Mouse (Mus musculus) induced T-regulatory cell, adult 2 months (primary cell): ENCODE data around the gene Ptprr.
A peak's percentile ranks its signal among the peaks of the same experiment; 100 is the strongest.

Experiments
- DNase-seq: peaks from one replicate; pipeline ENCODE4 v3.0.0-alpha.2; 2012; ENCODE audit warnings: low read depth

Gene Ptprr

DNA sequence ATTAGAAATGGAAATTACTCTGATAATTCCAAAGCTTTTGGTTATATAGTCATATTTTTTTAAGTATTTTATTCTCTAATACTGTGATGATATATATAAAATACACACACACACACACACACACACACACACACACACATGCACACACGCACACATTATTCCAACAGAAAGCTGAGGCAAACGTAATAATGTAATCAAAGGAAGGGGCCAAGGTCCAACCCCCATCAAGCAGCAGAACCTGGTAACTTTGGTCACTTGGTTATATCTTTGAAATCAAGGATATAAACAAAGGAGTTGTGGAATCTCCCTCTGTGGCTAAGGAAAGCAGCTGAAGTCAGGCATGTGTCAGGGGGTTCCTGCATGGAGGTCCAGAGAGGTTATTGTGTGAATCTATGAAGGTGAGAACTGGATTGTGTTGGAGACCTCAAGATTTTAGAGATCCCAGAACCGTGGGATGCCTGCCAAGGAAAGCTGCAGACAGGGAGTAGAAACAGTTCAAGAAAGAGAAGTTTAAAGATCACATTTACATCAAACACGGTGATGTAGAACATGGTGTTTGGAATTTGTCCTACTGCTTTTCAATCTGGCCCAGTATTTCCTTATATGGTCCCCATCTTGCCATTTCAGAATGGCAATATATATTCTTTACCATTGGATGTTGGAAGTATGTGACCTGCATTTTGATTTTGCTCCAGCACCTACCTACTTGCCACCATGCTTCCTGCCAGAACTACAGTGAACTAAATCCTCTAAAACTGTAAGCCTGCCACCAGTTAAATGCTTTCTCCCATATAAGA, 98.1 kb downstream of the Ptprr start:
- DNase-seq, result no peak

DNA sequence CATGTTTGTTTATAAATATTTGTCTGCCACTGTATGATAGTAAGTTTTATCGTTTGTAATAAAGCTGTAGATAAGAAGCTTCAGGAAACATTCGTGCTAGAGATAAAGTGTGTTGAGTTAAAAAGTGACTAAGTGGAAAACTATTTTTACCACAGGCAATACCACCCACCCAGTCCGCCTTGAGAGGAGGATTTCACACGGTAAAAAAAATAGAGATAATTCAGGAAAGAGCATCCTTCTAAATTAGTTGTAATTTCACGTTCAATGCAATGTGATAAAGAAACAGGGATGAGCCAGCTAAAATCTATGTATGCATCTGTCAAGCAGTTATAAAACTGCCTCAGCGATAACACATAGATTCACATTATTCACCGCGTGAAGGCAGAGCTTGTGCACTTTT, 99.0 kb downstream of the Ptprr start:
- no peak for DNase-seq

DNA sequence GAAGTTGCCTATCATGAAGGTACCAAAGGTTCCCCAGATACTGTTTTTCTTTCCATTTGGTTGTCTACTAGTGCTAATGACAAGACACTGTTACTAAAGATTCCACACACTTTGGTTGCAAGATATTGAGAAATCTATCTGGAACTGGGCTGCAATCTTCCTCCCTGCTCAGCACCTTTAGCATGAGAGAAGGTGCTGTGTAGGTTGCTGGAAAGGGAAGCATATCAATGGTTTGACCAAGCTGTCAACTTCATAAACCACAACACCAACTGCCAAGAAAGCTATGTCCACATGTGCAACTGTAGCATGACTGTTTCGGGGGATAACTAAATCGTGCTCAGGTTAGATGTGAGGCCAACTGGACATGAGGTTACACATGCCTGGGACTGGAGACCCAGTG, 103.5 kb downstream of the Ptprr start:
- no peak for DNase-seq

DNA sequence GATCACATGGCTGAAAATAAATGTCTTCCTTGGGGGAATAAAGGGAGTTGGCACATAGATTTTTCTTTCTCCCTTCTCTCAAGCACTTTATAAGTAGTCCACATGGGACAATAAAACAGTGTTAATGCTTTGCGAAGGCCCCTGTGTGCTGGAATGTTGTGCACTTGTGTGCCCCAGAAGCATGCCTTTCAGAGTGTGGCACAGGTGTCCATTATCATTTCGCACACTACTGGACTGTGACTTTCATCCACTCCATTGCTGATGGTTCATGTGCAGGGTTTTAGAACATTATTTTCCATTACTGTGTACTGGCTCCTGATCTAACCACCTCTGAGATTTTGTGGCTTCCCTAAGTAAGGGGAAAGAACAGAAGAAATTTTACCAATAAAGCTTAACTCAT, 105.8 kb downstream of the Ptprr start:
- DNase-seq, result no peak

DNA sequence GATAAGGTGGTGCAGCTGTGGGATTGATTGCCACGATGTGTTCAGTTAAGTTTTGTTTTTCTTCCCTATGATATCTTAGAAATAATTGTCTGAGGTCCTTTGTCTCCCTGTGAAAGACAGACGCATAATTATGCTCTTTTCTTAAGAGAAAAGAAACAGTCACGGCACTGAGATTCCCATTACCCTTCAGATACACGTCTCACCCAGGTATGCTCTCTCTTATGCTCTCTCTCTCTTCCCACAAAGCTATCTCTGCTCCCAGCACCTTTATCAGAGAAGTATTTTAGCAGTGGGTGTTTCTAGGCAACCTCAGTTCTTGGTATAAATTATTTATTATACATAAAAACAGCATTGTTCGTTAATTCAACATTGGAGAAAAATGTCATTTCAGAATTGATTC, 107.4 kb downstream of the Ptprr start:
- no peak for DNase-seq

DNA sequence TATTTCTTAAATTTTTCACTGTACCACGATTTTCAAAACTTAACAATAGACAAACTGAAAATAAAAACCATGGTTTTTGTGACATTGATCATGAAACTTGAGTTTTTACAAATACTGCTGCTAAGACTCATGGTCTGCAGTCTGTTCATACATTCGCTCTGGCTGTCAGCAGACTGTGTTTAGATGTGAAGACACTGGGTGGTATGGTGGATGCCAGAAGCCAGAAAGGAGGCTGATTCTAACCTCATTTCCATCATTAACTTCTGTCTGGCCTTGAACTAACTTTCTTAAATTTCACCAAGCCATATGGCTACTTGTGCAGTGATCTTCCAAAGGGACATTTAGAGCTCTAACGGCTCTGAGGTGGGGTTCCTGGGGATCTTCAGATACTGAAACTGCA, 112.4 kb downstream of the Ptprr start:
- no peak for DNase-seq

DNA sequence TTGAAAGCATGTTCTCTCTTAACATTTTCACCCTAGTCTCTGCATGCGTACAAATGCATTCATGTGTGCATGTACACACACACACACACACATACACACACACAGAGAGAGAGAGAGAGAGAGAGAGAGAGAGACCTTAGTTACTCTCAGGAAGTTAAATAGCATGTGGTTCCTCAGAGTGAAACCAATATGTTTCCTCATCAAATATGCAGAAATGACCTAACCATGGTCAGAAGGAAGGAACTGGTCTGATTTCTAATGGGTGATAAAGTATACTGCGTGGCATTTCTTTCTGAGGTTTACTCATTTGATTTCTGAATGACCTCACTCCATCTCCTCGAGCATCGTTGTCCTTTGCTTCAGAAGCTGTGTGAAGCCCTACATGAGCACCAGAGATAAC, 113.2 kb downstream of the Ptprr start:
- no peak for DNase-seq

DNA sequence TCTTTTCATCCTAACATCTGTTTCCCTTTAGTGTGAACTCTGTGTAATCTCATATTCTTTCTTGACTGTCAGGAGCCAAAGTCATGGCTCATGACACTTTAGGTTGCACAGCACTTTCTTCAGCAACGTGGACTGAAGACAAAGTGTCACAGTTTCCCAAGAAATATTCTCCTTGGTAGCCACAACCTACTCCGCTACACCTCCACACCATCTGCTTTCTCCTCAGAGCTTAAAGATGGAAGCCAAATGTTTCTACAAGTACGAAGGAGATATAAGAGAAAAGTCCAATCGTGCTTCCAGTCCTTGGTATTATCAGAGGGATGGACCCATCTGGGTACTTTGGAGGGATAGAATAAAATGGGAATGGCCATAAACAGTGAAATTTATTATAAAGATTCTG, 114.2 kb downstream of the Ptprr start:
- no peak for DNase-seq

DNA sequence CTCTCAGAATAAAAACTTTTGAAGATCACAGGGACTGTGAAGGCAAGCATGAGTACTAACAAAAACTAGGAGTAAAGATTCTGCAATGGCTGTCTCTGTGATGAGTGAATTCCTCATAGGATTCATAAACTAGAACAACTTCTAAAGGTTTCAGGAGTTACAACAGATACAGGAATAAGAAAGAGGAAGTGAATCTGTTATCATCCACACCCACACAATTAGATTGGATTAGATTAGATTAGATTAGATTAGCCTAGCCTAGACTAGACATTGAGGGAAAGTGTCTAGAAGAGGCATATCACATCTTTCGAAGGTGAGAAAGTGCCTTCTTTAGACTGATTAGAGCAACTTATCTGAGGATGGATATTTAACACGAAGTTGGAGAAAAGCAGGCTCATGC, 117.2 kb downstream of the Ptprr start:
- no peak for DNase-seq

DNA sequence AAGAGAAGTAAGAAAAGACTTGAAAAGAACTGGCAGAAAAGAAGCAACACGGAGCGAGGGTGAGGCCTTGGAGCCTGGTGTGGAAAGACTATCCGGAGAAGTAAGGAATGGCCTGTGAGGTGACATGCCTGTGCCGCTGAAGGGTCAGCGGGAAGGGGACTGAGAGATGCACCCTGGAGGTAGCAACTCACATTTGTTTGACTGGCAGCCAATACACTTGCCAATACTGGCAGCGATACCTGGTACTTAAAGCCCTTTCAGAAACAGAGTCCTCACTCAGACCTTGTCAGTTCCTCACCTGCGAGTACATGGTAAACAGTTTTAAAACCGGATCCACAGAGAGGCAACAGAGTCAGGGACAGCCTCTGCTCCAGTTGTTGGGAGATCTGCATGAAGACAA, 122.2 kb downstream of the Ptprr start:
- no peak for DNase-seq

DNA sequence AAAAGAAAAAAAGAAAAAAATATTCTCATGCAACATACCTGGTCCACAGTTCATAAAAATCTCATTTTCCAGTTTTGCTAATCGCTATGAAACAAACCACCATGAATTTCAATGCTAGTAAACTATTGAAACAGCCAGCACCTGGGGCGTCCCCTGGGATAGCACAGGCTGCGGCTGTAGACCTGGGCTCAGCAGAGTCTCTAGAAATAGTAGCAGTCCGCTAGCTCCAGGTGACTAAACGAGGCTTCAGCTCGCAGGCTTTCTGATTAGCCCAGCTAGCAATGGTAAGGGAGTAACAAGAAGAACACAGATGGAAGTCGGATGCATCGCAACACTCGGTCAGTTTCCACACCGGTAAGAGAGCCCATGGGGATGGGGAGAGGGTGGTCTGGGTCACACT, 125.7 kb downstream of the Ptprr start:
- DNase-seq, result no peak

DNA sequence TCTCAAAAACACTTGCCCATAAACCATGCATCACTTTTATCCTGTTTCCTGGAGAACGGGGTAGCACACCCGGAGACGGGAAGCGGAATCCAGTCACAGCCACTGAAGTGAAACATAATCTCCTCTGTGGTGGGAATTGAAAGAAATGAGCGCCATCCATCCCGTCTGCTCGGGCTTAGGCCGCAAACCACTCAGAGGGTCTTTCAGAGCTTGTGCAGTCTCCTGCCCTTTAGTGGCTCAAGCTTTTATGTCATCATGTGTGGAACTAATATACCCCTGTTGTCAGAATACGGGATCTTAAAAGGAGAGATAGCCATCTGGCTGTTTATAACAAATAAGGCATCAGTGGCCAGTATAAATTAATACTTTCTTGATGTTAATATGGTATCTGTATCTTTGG, 128.1 kb downstream of the Ptprr start:
- no peak for DNase-seq

DNA sequence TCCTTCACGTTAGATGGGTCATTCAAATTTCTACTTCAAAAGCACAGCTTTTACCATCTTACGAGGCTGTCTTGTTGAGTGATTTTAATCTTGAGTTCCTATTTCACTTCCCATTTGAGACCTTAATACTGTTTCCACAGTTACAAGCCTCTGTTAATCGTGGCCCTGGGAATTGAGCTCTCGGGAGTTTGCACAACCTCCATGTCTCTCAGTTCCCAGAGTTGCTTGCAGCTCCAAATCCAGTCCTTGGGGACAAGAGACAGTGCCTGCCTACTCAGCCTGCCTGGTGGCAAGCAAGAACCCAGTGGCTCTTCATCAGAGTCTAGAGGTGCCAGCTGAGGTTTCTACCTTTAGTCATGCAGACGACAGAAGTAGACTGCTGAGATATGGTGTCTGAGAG, 136.7 kb downstream of the Ptprr start:
- DNase-seq, result no peak

DNA sequence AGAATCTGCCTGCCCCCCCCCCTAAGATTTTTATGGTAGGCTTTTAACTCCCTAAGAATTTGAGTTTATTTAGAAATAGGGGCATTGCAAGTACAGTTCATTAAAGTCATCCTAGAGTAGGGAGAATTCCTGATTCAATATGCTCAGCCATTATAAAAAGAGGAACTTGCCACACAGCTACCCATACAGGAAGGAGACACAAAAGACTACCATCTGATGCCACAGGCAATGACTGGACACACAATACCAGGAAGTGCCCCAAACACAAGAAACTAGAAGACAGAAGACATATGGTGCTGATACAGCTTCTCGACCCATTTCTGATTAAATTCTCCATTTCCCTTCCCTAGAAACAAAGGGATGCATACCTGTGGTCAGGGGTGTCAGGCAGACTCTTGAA, 138.7 kb downstream of the Ptprr start:
- no peak for DNase-seq

DNA sequence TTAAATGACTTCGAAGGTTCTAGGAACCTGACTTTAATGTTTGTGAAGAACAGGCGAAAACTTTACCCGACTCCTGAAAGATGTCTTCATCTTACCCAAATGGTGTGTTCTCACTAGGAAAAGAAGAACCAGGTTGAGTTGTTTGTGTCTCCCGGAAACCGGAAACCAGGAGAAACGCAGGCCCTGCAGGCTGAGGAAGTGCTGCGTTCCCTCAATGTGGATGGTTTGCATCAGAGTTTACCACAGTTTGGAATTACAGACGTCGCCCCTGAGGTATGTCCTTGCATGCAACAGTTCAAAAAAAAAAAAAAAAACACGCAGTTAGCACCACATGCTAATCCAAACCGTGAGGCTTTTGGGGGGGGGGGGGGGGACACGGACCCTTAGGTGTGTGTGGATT, 144.3 kb downstream of the Ptprr start:
- no peak for DNase-seq

DNA sequence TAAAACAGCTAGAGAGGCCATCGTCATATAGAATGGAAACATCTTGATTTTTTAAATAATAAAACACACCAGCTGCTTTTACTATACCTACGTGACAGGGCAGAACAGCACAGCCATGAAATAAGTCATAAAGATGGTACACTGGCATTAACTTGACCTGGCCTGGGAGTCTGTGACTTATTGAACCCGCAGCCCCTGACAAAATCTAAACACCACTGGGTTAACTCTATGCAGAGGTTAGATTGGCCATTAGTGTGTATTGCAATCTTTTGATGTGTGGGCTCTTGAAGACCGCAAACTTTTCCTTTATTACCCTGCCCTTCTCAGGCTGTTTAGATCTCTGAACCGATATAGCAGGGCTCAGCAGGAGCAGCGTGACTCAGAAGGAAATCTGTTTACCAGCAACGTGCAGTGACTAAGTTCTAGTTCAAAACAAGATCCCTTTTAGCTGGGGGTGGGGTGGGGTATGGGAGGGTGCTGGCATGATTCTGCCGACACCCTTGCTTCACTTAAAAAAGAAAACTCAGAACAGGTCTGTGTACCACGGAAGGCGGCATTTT, 157.4 kb downstream of the Ptprr start:
- peak; percentile 15 for DNase-seq

DNA sequence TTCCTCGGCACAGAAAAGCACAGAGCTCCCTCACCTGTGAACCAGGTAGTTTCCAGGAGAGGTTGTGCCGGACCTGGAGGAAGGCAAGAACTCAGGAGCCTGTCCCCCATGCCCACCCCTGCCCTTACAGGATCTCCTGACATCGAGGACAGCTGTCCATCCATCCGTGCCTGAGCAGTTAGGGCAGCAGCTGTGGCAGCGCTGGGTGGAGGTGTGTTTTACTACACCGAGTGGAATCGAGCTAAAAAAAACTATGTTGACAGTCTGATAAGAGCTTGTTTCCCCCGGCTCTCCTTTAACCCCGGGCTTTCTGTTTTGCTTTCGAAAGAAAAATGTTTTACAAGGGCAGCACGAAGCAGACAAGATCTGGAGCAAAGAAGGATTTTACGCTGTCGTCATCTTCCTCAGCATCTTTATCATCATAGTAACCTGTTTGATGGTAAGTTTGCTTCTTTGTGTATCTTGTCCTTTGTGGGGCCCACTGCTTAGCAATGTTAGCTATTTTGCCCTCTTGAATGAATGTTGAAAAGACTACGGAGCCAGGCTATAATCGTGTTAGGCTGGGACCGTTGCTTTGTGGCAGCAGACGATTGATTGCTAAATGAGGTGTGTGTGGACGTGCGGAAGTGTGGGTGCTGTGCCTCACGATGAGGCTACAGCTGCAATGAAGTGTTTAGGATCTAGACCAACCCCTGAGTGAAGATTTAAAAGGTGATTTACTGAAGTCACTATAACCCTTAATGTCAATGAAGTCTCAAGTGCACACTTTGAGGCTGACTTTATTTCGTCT, 159.6 kb downstream of the Ptprr start:
- DNase-seq, result peak; percentile 31

DNA sequence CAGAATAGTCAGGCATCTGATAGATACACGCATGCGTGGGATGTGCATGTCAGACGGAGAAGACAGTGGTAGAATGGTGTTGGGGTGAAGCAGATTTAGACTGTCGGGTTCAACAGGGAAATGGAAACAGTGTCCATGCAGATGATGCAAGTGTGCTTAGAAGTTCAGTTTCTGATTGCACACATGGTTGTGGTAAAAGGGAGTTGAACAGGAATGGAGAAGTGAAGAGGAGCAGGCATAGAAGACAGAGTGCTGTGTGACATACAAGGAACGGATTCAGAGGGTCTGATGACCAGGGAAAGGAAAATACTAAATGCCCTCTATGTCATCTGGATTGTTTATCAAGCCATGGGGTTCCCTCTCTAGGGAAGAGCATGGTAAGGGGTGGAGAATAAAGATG, 163.2 kb downstream of the Ptprr start:
- no peak for DNase-seq

DNA sequence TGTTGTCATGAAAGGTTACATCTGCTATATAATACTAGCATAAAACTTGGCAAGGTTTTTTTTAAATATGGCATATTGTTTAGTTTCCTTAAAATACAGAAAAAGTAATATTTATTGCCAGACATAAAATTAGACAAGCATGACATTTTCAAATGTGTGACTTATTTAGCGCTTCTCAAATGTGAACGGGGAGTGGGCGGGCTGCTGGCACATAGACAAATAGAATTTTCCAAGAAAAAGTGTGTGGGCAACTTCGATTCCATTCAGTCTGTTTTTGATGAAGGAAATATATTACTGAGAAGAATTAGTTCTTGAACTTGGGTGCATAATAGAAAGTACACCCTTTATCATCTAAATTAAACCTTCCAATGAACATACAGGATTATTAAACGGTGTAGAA, 164.2 kb downstream of the Ptprr start:
- no peak for DNase-seq

DNA sequence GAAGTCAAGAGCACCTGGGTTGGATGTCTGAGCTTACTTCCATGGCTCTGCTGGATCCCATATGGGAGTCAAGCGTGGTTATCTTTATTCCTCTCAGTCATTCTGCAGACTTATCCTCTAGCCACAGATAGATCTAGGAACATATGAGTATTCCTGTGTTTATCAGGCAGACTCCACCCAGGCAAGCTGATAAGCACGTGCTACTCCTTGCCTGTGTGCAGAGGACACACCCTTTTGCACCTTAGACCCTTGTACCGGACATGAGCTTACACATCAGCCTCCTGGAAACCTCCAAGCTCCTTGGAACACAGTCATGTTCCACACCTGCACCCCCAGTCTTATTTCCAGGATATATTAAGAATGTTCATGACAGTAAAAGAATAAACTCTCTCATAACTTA, 165.2 kb downstream of the Ptprr start:
- DNase-seq, result no peak

DNA sequence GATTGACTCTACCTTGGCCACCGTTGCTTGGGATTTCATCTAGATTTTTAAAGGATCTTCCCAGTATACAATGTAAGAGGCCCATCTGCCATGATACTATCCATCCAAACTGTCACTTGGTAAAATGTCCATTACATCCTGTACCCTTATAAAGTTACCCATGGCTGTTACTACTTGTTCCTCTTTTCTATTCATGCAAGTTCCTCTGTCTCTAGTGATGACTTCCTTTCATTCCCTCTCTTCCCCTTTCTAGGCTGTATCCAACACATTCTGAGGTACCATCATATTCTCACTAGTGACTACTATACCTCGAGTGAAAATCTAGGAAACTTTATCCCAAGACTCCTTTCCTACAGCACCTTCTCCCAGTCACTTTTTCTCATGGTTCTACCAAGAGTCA, 173.7 kb downstream of the Ptprr start:
- DNase-seq, result no peak

DNA sequence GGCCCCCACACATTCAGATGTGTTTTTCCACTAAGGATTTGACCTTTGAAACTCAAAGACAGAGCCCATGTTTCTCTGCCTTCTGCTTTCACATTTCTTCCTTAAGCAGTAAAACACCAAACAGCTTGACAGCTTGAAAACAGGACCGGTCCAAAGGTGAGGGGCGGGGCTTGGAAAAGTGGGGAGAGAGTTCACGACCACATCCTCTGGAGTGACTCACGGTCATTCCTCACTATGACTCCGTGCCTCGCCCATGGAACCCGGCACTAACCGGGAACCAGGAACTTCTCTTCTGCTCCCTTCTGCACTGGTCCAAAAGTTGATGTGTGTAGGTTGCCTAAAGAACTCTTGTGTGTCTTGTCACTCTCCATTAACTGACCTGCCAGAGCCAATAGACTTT, 174.3 kb downstream of the Ptprr start:
- no peak for DNase-seq

DNA sequence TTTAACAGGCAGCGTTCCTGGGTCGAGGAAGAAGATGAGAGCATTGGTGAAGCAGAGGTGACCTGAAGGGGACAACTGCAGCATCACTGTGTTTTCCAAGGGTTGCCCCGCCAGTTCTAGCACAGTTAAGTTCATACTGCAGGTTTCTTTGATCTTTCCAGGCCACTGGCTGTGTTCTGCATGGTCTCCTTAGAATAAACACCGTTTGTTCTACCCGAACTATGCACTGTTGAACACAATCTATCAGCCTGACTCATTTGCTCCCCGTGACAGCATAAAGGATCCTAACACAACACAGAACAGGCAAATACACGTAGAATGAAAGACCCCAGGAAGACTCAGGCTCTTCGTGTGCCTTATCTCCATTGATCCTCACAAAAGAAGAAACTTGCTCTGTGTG, 176.4 kb downstream of the Ptprr start:
- DNase-seq, result no peak
